8 mouse cellular contexts compared by ENCODE assay signal in genomic region chr15:31530659-31531445, GRCm38 (mm10). TPM values are rescaled to one million over a fixed set of nuclear protein-coding genes. Genes with fewer than 3 reads are reported as not detected.
DNase-seq lines count a peak whose midpoint lies in the region; ATAC-seq and TF ChIP-seq lines count a peak whose summit lies in the region.

TSS of gene March6 (minus strand) at chr15:31531053.

- peaks cover 0 to 24% of the 10 kb centered on the region in 2 experiments for H3K36me3 ChIP-seq in CH12.LX (replicated peaks in 1 of 2; ENCODE audit: control insufficient read depth in 1 of 2, insufficient read depth in 1 of 2, low read length in 1 of 2)
- H3K36me3 ChIP-seq in forebrain, embryonic 13.5 days (ENCODE audit: poor library complexity, severe bottlenecking), result no peaks in the 10 kb centered on the region; the same call in 1 of the 2 replicates
- H3K36me3 ChIP-seq in heart, postnatal 0 days (replicated peaks; ENCODE audit: control insufficient read depth, insufficient read depth, low read length), result no peaks in the 10 kb centered on the region
- H3K36me3 ChIP-seq in liver, embryonic 15.5 days (replicated peaks), result no peaks in the 10 kb centered on the region
- H3K36me3 ChIP-seq in neural tube, embryonic 11.5 days (ENCODE audit: control insufficient read depth, insufficient read depth, low read length), result no peaks in the 10 kb centered on the region
- H3K36me3 ChIP-seq in stomach, embryonic 16.5 days (ENCODE audit: control insufficient read depth, insufficient read depth, low read length), result 0 out of 2 replicates have a peak, but pooled peaks cover 8% of the 10 kb centered on the region

- TF ChIP-seq EP300 in CH12.LX (IDR thresholded peaks at IDR 0.05; ENCODE audit: low read length), result no peak
- TF ChIP-seq EP300 in heart, postnatal 0 days (IDR thresholded peaks at IDR 0.05; ENCODE audit: low read depth), result no peak

- dilution Hi-C loops in CH12.LX (cut with MboI; ENCODE audit: extremely low pct_ligation_motif_present, extremely low pct_unique_long_range_greater_than_20kb, low sequenced_read_pairs), result no loop called here

- peak; percentile 76 for TF ChIP-seq POLR2A in CH12.LX (IDR thresholded peaks at IDR 0.05; ENCODE audit: low read depth, low read length)

- peaks cover 15 to 42% of the 10 kb centered on the region in 2 experiments for H3K4me1 ChIP-seq in CH12.LX (ENCODE audit: control insufficient read depth in 1 of 2, insufficient read depth in 2 of 2)
- peaks cover 28% of the 10 kb centered on the region for H3K4me1 ChIP-seq in forebrain, embryonic 13.5 days
- H3K4me1 ChIP-seq in heart, postnatal 0 days (ENCODE audit: control insufficient read depth, insufficient read depth), result peaks cover 8% of the 10 kb centered on the region; the same call in 1 of the 2 replicates
- H3K4me1 ChIP-seq in liver, embryonic 15.5 days (replicated peaks), result peaks cover 64% of the 10 kb centered on the region
- peaks cover 13% of the 10 kb centered on the region for H3K4me1 ChIP-seq in neural tube, embryonic 11.5 days (ENCODE audit: control insufficient read depth, insufficient read depth, low read length)
- H3K4me1 ChIP-seq in stomach, embryonic 16.5 days (ENCODE audit: control insufficient read depth, insufficient read depth, low read length), result peaks cover 8% of the 10 kb centered on the region

- no peak for TF ChIP-seq CTCF in CH12.LX (conservative IDR thresholded peaks at IDR 0.05 in 1 of 2, IDR thresholded peaks at IDR 0.05 in 1 of 2; ENCODE audit: low read depth in 2 of 2, low read length in 2 of 2)
- no peak for TF ChIP-seq CTCF in heart, postnatal 0 days (IDR thresholded peaks at IDR 0.05; ENCODE audit: low read depth)

- WGBS in forebrain, embryonic 13.5 days, result 1% methylated on average over 49 of the region's 132 CpGs
- WGBS in heart, postnatal 0 days, result under 1% methylated on average over 69 of the region's 132 CpGs
- WGBS in liver, embryonic 15.5 days (ENCODE audit: insufficient replicate concordance), result 1% methylated on average over 110 of the region's 132 CpGs
- under 1% methylated on average over 80 of the region's 132 CpGs for WGBS in neural tube, embryonic 11.5 days
- under 1% methylated on average over 86 of the region's 132 CpGs for WGBS in stomach, embryonic 16.5 days

- peak within 1 kb of the TSS; percentile 72 for H3K4me2 ChIP-seq in CH12.LX (ENCODE audit: insufficient read depth, low read depth, poor library complexity, severe bottlenecking)
- H3K4me2 ChIP-seq in forebrain, embryonic 13.5 days, result peak within 1 kb of the TSS; percentile 77
- peak within 1 kb of the TSS; percentile 86 for H3K4me2 ChIP-seq in heart, postnatal 0 days (ENCODE audit: low read depth, low read length)
- H3K4me2 ChIP-seq in liver, embryonic 15.5 days, result peak within 1 kb of the TSS; percentile 91
- peak within 1 kb of the TSS; percentile 72 for H3K4me2 ChIP-seq in neural tube, embryonic 11.5 days (ENCODE audit: low read depth)
- peak within 1 kb of the TSS; percentile 77 for H3K4me2 ChIP-seq in stomach, embryonic 16.5 days (ENCODE audit: low read depth, low read length)

- no peaks in the 10 kb centered on the region for H3K9me3 ChIP-seq in CH12.LX (replicated peaks; ENCODE audit: low read length)
- 0 out of 2 replicates have a peak, but pooled peaks cover 3% of the 10 kb centered on the region for H3K9me3 ChIP-seq in forebrain, embryonic 13.5 days (replicated peaks)
- H3K9me3 ChIP-seq in heart, postnatal 0 days (replicated peaks; ENCODE audit: control insufficient read depth, low read length), result 0 out of 2 replicates have a peak, but pooled peaks cover 2% of the 10 kb centered on the region
- no peaks in the 10 kb centered on the region for H3K9me3 ChIP-seq in liver, embryonic 15.5 days (replicated peaks)
- H3K9me3 ChIP-seq in neural tube, embryonic 11.5 days (ENCODE audit: control insufficient read depth, low read length), result no peaks in the 10 kb centered on the region
- peaks cover 5% of the 10 kb centered on the region; the same call in 1 of the 2 replicates for H3K9me3 ChIP-seq in stomach, embryonic 16.5 days (replicated peaks; ENCODE audit: control insufficient read depth, low read length)

- peak; percentile 95 for ATAC-seq in forebrain, embryonic 13.5 days
- peak; percentile 91 for ATAC-seq in heart, postnatal 0 days (ENCODE audit: insufficient read depth, low read depth)
- ATAC-seq in liver, embryonic 15.5 days (ENCODE audit: insufficient read depth), result peak; percentile 85
- ATAC-seq in neural tube, embryonic 11.5 days (ENCODE audit: insufficient read depth, low FRiP score, low TSS enrichment), result peak; percentile 89
- ATAC-seq in stomach, embryonic 16.5 days (ENCODE audit: insufficient read depth, low FRiP score), result peak; percentile 93

- peak; percentile 88 for DNase-seq in CH12.LX (ENCODE audit: extremely low read depth)
- peak; percentile 76 for DNase-seq in c-Kit-positive CD71-positive TER-119-positive erythroid progenitor cells, embryonic 14.5 days (ENCODE audit: low spot score)
- DNase-seq in heart, postnatal 0 days (ENCODE audit: low spot score), result peak; percentile 81
- DNase-seq in kidney, postnatal 4 days, result peak; percentile 93 to 96
- peak; percentile 94 for DNase-seq in neural tube, embryonic 11.5 days (ENCODE audit: low spot score)

- peak within 1 kb of the TSS; percentile 86 for H3K27ac ChIP-seq in CH12.LX (ENCODE audit: insufficient read depth, low read depth)
- peak within 1 kb of the TSS; percentile 99 for H3K27ac ChIP-seq in forebrain, embryonic 13.5 days
- H3K27ac ChIP-seq in heart, postnatal 0 days (ENCODE audit: low read depth), result peak within 1 kb of the TSS; percentile 99
- H3K27ac ChIP-seq in liver, embryonic 15.5 days (replicated peaks), result peak within 1 kb of the TSS; percentile 97
- H3K27ac ChIP-seq in neural tube, embryonic 11.5 days (ENCODE audit: low read depth, low read length), result peak within 1 kb of the TSS; percentile 99
- H3K27ac ChIP-seq in stomach, embryonic 16.5 days (ENCODE audit: low read length), result peak within 1 kb of the TSS; percentile 97

- in situ Hi-C loops in CH12.LX (cut with MboI; ENCODE audit: low pct_ligation_motif_present, low pct_unique_long_range_greater_than_20kb, low sequenced_read_pairs), result loop anchor here (10.0 kb wide), 1 partner anchor 54 kb away; no protein-coding TSS in a partner anchor

- peaks cover 40% of the 10 kb centered on the region for H3K79me2 ChIP-seq in CH12.LX (replicated peaks; ENCODE audit: control insufficient read depth, extremely low read depth, insufficient read depth, poor library complexity, severe bottlenecking)

- TF ChIP-seq RAD21 in CH12.LX (IDR thresholded peaks at IDR 0.05; ENCODE audit: low read depth, low read length), result no peak

- no peaks in the 10 kb centered on the region for H3K27me3 ChIP-seq in CH12.LX (replicated peaks)
- H3K27me3 ChIP-seq in forebrain, embryonic 13.5 days, result no peaks in the 10 kb centered on the region
- H3K27me3 ChIP-seq in heart, postnatal 0 days (ENCODE audit: control insufficient read depth, insufficient read depth, low read length), result no peaks in the 10 kb centered on the region
- no peaks in the 10 kb centered on the region for H3K27me3 ChIP-seq in liver, embryonic 15.5 days
- no peaks in the 10 kb centered on the region for H3K27me3 ChIP-seq in neural tube, embryonic 11.5 days (ENCODE audit: control insufficient read depth, insufficient read depth, low read length)
- H3K27me3 ChIP-seq in stomach, embryonic 16.5 days (ENCODE audit: control insufficient read depth, insufficient read depth, low read length), result no peaks in the 10 kb centered on the region

- peak within 1 kb of the TSS; percentile 71 to 100 (median 92) for H3K4me3 ChIP-seq in CH12.LX (replicated peaks in 1 of 3; ENCODE audit: low read depth in 2 of 3, low read length in 2 of 3, poor library complexity in 1 of 3)
- H3K4me3 ChIP-seq in forebrain, embryonic 13.5 days, result peak within 1 kb of the TSS; percentile 90
- H3K4me3 ChIP-seq in heart, postnatal 0 days (ENCODE audit: low read depth, low read length), result peak within 1 kb of the TSS; percentile 87
- peak within 1 kb of the TSS; percentile 95 for H3K4me3 ChIP-seq in liver, embryonic 15.5 days (replicated peaks)
- H3K4me3 ChIP-seq in neural tube, embryonic 11.5 days (ENCODE audit: low read depth, low read length), result peak within 1 kb of the TSS; percentile 91
- H3K4me3 ChIP-seq in stomach, embryonic 16.5 days (replicated peaks; ENCODE audit: low read length), result peak within 1 kb of the TSS; percentile 92

- peak within 1 kb of the TSS; percentile 86 for H3K9ac ChIP-seq in CH12.LX (ENCODE audit: insufficient read depth, low read depth)
- peak within 1 kb of the TSS; percentile 96 for H3K9ac ChIP-seq in forebrain, embryonic 13.5 days
- peak within 1 kb of the TSS; percentile 99 for H3K9ac ChIP-seq in heart, postnatal 0 days (replicated peaks; ENCODE audit: low read depth, low read length)
- H3K9ac ChIP-seq in liver, embryonic 15.5 days, result peak within 1 kb of the TSS; percentile 96
- H3K9ac ChIP-seq in neural tube, embryonic 11.5 days (ENCODE audit: low read length), result peak within 1 kb of the TSS; percentile 94
- peak within 1 kb of the TSS; percentile 96 for H3K9ac ChIP-seq in stomach, embryonic 16.5 days (ENCODE audit: low read length)

TF ChIP-seq in CH12.LX, 34 proteins besides CTCF, POLR2A, EP300 and RAD21 (continues in another document):
- no peak; the same call in 1 of the 2 replicates for TF ChIP-seq SMC3 (IDR thresholded peaks at IDR 0.05; ENCODE audit: low read depth, low read length)
- no peak for TF ChIP-seq MAFK (IDR thresholded peaks at IDR 0.05; ENCODE audit: insufficient replicate concordance, low read length)
- TF ChIP-seq POLR2AphosphoS2 (IDR thresholded peaks at IDR 0.05; ENCODE audit: low read depth, low read length), result no peak
- peak; percentile 19; the same call in 1 of the 2 replicates for TF ChIP-seq SIN3A (IDR thresholded peaks at IDR 0.05; ENCODE audit: low read length)
- TF ChIP-seq MXI1 (IDR thresholded peaks at IDR 0.05; ENCODE audit: low read depth, low read length), result peak; percentile 45
- no peak; the same call in 1 of the 2 replicates for TF ChIP-seq UBTF (IDR thresholded peaks at IDR 0.05; ENCODE audit: low read depth, low read length)
- no peak for TF ChIP-seq MAX (IDR thresholded peaks at IDR 0.05; ENCODE audit: low read length)
- TF ChIP-seq ELF1 (IDR thresholded peaks at IDR 0.05; ENCODE audit: low read depth, low read length), result peak; percentile 43; the same call in 1 of the 2 replicates
- no peak for TF ChIP-seq ZKSCAN1 (IDR thresholded peaks at IDR 0.05; ENCODE audit: borderline replicate concordance, low read depth, low read length)

RNA-seq across cellular contexts. Expression of gene March6, which starts in this region (rescaled TPM):
- 18.0 and 18.3 TPM in 2 replicates for total RNA-seq in CH12.LX (2012; rRNA removed)
- total RNA-seq in CH12.LX (2014; rRNA removed), result 29.1 and 29.3 TPM in 2 replicates
- polyA plus RNA-seq in CH12.LX (2012; ENCODE audit: insufficient read length, low read depth), result 32.2 and 41.4 TPM in 2 replicates
- polyA plus RNA-seq in forebrain, embryonic 13.5 days (2015; fragmentation: Nextera tagmentation; extraction: Ambion mirVana), result 57.5 and 66.4 TPM in 2 replicates
- total RNA-seq in heart, postnatal 0 days (2014; rRNA removed; ENCODE audit: low replicate concordance), result 64.2 and 69.1 TPM in 2 replicates
- polyA plus RNA-seq in heart, postnatal 0 days (2015; fragmentation: Nextera tagmentation; extraction: Ambion mirVana), result 23.2 and 26.8 TPM in 2 replicates
- 12.9 and 15.6 TPM in 2 replicates for polyA plus RNA-seq in liver, embryonic 15.5 days (2015; fragmentation: Nextera tagmentation; extraction: Ambion mirVana)
- 53.8 and 54.1 TPM in 2 replicates for polyA plus RNA-seq in neural tube, embryonic 11.5 days (2014; fragmentation: Nextera tagmentation; extraction: Ambion mirVana)
- 30.1 and 30.2 TPM in 2 replicates for polyA plus RNA-seq in stomach, embryonic 16.5 days (2015; fragmentation: Nextera tagmentation; extraction: Ambion mirVana)

Comparison
In these comparisons a context has a peak if more than half of its experiments do, and no peak if none do; other contexts are left out.
1. Peak in every context shown above with its lines: DNase-seq, ATAC-seq, H3K4me3 ChIP-seq and H3K27ac ChIP-seq.